Mouse (Mus musculus) thymus, adult 2 months (tissue): ENCODE results near the gene Kifc3.

Experiments
- CTCF ChIP-seq: fragments of 200-500 bp; IDR thresholded peaks from 2 replicates; pipeline ENCODE4 v1.5.1; 2012; ENCODE audit warnings: mild to moderate bottlenecking, control low read depth, low read length, moderate library complexity, borderline replicate concordance; ENCODE audit not compliant: control insufficient read depth, poor library complexity, insufficient read depth; ENCODE audit errors: extremely low read depth
- POLR2A ChIP-seq: fragments of 200-500 bp; IDR thresholded peaks from 2 replicates; pipeline ENCODE4 v1.6.1; 2012; ENCODE audit warnings: mild to moderate bottlenecking, low read length, control low read depth, moderate library complexity; ENCODE audit not compliant: control insufficient read depth, poor library complexity, insufficient read depth; ENCODE audit errors: extremely low read depth

GRCm38 (mm10) chr8:95156108-95156507 is 46.5 kb downstream of the Kifc3 start:
- TF ChIP-seq POLR2A (no peak), CTCF (no peak)
